Mouse (Mus musculus) erythroblast, embryonic 14.5 days (primary cell): Measurements from ENCODE around the gene Raver1.

Experiments used
- GATA1 ChIP-seq: IDR thresholded peaks from 2 replicates; pipeline ENCODE4 v1.6.1; 2012; ENCODE audit warnings: low read length, inconsistent platforms, mixed read lengths
- TAL1 ChIP-seq: IDR thresholded peaks from 3 replicates; pipeline ENCODE4 v1.6.1; 2012; ENCODE audit warnings: low read length, inconsistent platforms, mixed read lengths

DNA sequence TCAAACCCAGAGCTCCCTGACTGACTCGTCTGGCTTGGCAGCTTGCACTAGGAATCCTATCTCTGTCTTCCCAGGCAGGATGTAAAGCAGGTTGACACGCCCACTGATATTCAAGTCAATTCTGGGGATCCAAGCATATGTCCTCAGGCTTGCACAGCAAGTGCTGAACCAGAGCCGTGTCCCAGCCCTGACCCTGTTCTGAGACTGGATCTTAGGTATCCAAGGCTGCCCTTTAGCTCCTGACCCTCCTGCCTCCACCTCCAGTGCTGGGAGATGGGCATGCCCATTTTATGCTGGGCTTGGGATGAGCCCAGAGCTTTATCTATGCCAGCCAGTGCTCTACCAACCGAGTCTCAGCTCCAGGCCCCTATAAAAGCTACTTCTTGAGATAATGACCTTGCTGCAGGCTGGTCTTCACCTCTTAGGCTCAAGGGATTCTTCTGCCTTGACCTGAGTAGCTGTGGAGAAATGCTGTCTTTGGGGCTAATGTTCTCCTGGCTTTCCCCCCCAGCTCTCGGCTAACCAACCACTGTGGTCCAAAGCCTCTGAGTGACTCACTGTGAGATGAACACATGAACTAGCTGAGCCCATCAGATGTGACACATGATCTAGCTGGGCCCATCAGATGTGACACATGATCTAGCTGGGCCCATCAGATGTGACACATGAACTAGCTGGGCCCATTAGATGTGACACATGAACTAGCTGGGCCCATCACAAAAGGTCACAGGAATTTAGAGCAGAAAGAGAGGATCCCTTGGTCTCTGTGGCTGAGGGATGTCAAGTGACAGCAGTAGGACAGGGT is 14.2 kb upstream of the Raver1 start:
- TF ChIP-seq GATA1 (no peak; the same call in none of the 2 replicates), TAL1 (peak; percentile 13; the same call in 1 of the 3 replicates)
